Mouse (Mus musculus) heart, embryonic 10.5 days (tissue): ENCODE measurements around the gene Klhl36. TPM values are rescaled to one million over a fixed set of nuclear protein-coding genes. Genes with fewer than 3 reads are reported as not detected.

Experiments
- DNase-seq: peaks from one replicate; pipeline ENCODE4 v3.0.0-alpha.2; 2017; ENCODE audit warnings: low spot score
- H3K27ac ChIP-seq: fragments of 300-500 bp; sonication (generic); 2 replicates; pipeline ENCODE4 v1.5.1; 2016; ENCODE audit warnings: mild to moderate bottlenecking
- H3K27me3 ChIP-seq: fragments of 300-500 bp; sonication (generic); 2 replicates; pipeline ENCODE4 v1.6.1; 2016; ENCODE audit warnings: mild to moderate bottlenecking; ENCODE audit not compliant: poor library complexity, insufficient read depth, severe bottlenecking
- H3K36me3 ChIP-seq: fragments of 300-500 bp; sonication (generic); 2 replicates; pipeline ENCODE4 v1.6.1; 2016; ENCODE audit warnings: mild to moderate bottlenecking, moderate library complexity
- H3K4me1 ChIP-seq: fragments of 300-500 bp; sonication (generic); 2 replicates; pipeline ENCODE4 v1.6.1; 2016; ENCODE audit warnings: mild to moderate bottlenecking
- H3K4me3 ChIP-seq: fragments of 300-500 bp; sonication (generic); 2 replicates; pipeline ENCODE4 v1.5.1; 2016; ENCODE audit warnings: mild to moderate bottlenecking, moderate library complexity
- H3K9me3 ChIP-seq: fragments of 300-500 bp; sonication (generic); 2 replicates; pipeline ENCODE4 v1.6.1; 2016; ENCODE audit warnings: mild to moderate bottlenecking, moderate library complexity
- WGBS: fragments of 180-500 bp; shearing (Covaris S2); methylation state at CpG from one replicate; pipeline ENCODE4 v1.1.7; 2016; 5-methylcytosine and 5-hydroxymethylcytosine counted together
- polyA plus RNA-seq: library from polyadenylated mRNA; unstranded; fragments of >200 nt; fragmentation: Nextera tagmentation; extraction: Ambion mirVana; gene quantifications from 2 replicates; pipeline ENCODE4 v1.2.1, GENCODE M21; 2016

Gene Klhl36
- polyA plus RNA-seq, 1 experiment from 2014 or later, result 9.6 TPM

- no peaks in the 10 kb centered on the region for H3K27me3 ChIP-seq
- H3K27ac ChIP-seq, result no peak overlapping the region
- peaks cover 18% of the 10 kb centered on the region for H3K36me3 ChIP-seq
- no peak overlapping the region for H3K4me3 ChIP-seq
- no peak for DNase-seq
- peaks cover 57% of the 10 kb centered on the region for H3K4me1 ChIP-seq
- 89% methylated on average over 5 of the region's 5 CpGs for WGBS
- no peaks in the 10 kb centered on the region for H3K9me3 ChIP-seq
Observed at GRCm38 (mm10) chr8:119923259-119923658, 61.2 kb downstream of the Klhl36 start.

GRCm38 (mm10) chr8:119925428-119925827, 63.4 kb downstream of the Klhl36 start:
- 87% methylated on average over 4 of the region's 4 CpGs for WGBS
- no peak for DNase-seq
- Histone ChIP-seq H3K27ac (no peak overlapping the region), H3K4me3 (no peak overlapping the region), H3K9me3 (no peaks in the 10 kb centered on the region), H3K27me3 (no peaks in the 10 kb centered on the region), H3K36me3 (peaks cover 8% of the 10 kb centered on the region; the same call in 1 of the 2 replicates), H3K4me1 (peaks cover 50% of the 10 kb centered on the region)

DNA sequence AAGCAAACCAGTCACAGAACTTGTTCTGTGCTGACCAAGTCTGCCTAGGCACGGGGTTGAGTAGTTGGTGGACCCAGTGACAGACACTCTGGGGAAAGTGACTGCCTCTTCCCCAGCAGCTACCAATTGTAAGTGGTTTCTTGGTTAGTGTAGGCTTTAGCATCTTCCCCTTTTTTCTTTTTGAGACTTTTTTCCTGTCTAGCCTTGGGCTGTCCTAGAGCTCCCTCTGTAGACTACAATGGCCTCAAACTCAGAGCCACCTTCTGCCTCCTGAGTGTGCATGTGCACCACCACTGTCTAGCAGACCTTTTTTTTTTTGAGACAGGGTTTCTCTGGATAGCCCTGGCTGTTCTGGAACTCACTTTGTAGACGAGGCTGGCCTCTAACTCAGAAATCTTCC, 64.4 kb downstream of the Klhl36 start:
- no peak for DNase-seq
- Histone ChIP-seq H3K27ac (no peak overlapping the region), H3K36me3 (peaks cover 5% of the 10 kb centered on the region; the same call in 1 of the 2 replicates), H3K4me3 (no peak overlapping the region), H3K9me3 (no peaks in the 10 kb centered on the region), H3K4me1 (peaks cover 48% of the 10 kb centered on the region), H3K27me3 (no peaks in the 10 kb centered on the region)
- WGBS, result 72% methylated on average over 2 of the region's 2 CpGs

Other genes with a start within 250 kb of the Klhl36 start
- 0.14 TPM in 1 of 2 replicates, not detected in the other for gene Adad2, start 249.5 kb upstream of the Klhl36 start, polyA plus RNA-seq
- not detected in 2 replicates for gene Kcng4, start 226.6 kb upstream of the Klhl36 start, polyA plus RNA-seq
- gene Wfdc1, start 195.9 kb upstream of the Klhl36 start, polyA plus RNA-seq, result 1.3 and 1.6 TPM in 2 replicates
- 0.36 and 1.5 TPM in 2 replicates for gene Atp2c2, start 162.3 kb upstream of the Klhl36 start, polyA plus RNA-seq
- gene Tldc1, start 83.8 kb upstream of the Klhl36 start, polyA plus RNA-seq, result 14.5 and 19.8 TPM in 2 replicates
- 55.7 and 62.0 TPM in 2 replicates for gene Cotl1, start 21.7 kb upstream of the Klhl36 start, polyA plus RNA-seq
- 155 and 187 TPM in 2 replicates for gene Usp10, start 48.1 kb downstream of the Klhl36 start, polyA plus RNA-seq
- 1.4 and 4.5 TPM in 2 replicates for gene Gm20388, start 48.6 kb downstream of the Klhl36 start, polyA plus RNA-seq
- gene Crispld2, start 130.2 kb downstream of the Klhl36 start, polyA plus RNA-seq, result 3.2 and 9.7 TPM in 2 replicates
- gene Zdhhc7, start 239.2 kb downstream of the Klhl36 start, polyA plus RNA-seq, result 35.5 and 37.3 TPM in 2 replicates